Mouse (Mus musculus) megakaryocyte progenitor cell, adult 5-6 weeks (primary cell): ENCODE measurements at regions not wholly inside any gene's neighbourhood (a gene's known extent, or its start where the extent isn't known, plus 50 kb on each side); places are given as distances from the start of the nearest gene placed in this dataset.
"Not testable (repeated sequence)": the region's sequence is repeated elsewhere in the genome, so short reads cannot be mapped to it uniquely, and the experiment has no call there.

ENCODE experiments used
- ATAC-seq: replicated peaks from 2 replicates; pipeline ENCODE4 v1.8.0; 2016; ENCODE audit warnings: mild to moderate bottlenecking, moderate TSS enrichment, inconsistent platforms; ENCODE audit not compliant: poor library complexity

GRCm38 (mm10) chr6:13763636-13764035 is 76.1 kb downstream of the Gpr85 start:
- not testable (repeated sequence) for ATAC-seq

DNA sequence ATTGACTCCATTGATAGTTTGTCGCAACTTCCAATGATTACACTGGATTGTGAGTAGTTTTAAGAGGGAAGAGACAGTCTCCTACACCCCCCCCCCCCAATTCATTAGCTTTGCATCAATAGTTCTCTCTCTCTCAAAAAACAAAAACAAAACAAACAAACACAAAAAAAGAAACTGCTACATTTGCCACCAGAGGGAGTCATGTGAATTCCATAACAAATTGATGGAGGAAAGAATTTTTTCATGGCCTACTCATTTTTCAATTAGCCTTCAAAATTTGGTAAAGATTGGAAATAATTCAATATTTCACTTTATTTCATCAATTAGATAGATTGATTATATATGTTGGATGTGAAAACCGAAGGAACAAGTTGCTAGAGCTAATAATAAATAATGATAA is 80.3 kb downstream of the Gpr85 start:
- no peak for ATAC-seq

- ATAC-seq: peak; percentile 73
These were observed 80.8 kb downstream of the Gpr85 start for GRCm38 (mm10) chr6:13758946-13759345.

DNA sequence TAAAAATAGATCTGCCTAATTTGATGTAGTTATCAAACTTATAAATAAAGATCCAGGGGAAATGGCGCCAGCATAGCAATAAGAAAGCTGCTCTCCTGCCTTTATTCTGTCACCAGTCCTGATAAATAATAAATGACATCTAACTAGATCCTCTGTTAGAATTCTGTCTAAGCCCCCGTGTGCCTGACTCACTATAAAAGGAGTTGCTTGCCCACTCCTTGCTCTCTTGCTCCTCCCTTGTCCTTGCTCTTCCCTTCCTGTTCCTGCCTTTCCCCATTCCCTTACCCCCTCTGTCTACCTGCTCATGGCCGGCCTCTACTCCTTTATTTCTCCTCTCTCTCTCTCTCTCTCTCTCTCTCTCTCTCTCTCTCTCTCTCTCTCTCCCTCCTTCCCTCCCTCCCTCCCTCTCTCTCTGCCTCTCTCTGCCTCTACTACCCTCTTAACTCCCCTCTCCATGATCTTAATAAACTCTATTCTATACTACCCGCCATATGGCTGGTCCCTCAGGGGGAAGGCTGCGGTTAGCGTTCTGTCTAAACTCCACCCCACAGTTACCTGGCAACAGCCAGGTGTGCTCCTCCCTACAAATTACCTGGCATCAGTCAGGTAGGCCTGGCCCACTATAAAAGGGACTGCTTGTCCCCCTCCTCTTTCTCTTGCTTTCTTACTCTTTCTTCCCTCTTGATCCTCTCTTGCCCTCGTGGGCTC is 71.3 kb upstream of the Bmt2 start:
- ATAC-seq: no peak

- no peak for ATAC-seq
These were observed 70.2 kb upstream of the Bmt2 start for GRCm38 (mm10) chr6:13747969-13748368.

- no peak for ATAC-seq
These were observed 69.1 kb upstream of the Bmt2 start for GRCm38 (mm10) chr6:13746577-13747482.
